Mouse (Mus musculus): ENCODE measurements around the gene Bckdhb.

Gene Bckdhb

DNA sequence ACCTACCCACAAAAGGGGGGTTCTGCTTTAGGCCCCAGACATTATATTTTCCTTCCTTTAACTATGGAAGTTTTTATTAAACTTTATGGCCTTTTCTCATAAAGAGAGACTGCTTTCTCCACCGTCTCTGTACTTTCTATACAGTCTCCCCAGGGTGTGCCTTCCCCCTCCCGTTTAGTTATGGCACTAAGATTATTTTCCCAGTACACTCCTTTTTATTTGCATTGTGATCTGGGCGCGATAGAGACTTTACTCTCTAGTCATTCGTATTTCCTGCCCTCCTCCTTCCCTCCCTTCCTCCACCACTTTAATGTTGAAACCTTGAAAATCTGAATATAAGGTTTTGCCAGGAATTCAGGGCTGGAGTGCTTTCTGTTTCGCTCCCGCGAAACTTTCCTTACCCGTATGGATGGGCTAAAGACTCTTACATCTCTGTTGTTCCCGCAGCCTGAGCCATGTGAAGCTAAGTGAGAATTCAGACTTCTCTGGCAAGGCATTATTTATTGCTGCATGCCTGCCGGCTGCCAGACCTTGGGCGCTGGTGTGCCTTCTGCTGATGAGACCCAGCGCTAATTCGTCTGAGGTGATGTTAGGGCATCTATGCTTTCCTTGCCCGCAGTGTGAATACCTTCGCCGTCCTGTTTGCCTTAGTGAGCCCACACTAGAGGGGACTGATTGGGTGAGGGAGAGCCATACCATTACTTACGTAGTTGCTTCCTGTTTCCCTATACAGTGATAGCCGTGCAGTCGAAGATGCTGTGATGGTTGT lies 182.3 kb downstream of the Bckdhb start:
- no peak for DNase-seq (ENCODE audit: low read depth)

DNA sequence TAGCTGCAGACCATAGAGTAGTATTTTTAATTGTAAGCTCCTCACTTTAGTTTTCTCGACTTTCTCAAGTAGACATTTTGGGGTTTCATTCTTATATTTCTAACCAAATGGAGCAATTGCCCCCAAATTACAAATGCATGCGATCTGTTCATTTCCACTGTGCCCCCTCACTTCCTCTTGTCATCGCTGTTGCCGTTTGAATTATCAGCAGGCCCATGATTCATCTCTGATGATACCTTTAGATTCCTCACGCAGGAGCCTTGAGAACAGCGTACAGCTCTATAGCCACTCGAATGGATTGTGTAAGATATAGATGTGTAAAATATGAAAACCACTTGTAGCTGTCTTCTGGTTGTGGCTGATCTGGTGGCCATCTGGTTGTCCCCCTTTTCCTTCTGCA lies 183.6 kb downstream of the Bckdhb start:
- DNase-seq (ENCODE audit: low read depth) = no peak

DNA sequence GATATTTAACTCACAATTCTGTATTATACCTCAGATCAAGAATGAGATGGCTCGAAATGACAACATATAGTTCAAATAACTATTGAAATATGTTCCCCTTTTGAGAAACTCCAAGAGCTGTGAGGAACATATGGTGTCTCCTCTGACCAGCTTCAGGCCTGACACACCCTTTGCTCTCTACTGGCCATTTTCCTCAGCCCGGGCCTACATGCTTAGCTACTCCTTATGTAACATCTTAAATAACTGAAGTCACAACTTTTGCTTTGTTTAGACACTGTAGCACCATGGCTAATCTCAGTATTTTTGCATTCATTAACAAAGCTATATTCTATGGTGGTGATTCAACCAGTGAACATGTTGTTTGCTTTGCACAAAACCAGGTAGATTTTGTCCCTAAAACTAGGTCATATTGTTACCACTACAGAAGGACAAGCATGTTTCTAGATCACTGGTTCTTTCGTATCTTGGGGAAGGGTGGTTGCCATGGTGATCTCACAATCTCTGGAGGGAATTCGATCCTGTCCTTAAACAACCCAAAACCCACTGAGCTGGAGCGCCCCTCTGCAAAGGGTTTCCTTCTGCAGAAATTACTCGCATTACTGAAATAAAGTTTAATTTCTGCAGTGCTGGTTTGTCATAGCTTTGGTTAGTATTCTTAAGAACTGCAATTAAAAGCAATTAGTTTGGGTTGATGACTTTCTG lies 185.0 kb downstream of the Bckdhb start:
- no peak for DNase-seq (ENCODE audit: low read depth)

DNA sequence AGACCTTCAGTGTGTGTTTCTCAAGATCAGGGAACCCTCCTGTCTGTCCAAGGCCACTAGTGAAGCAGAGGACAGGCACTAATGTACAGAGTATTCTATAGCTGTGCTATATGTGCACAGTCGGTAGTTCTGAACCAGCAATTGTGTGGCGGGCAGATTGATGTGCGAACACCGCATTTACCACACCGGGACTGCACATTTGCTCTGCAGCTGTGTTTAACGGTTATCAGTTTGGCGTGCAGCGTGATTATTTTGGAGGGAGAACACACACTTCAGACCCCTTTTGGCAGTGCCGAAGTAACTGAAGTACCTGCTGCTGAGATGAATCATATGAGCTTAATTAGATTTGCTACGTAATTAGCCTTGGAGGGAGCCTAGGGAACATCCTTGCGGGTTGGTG lies 185.7 kb downstream of the Bckdhb start:
- no peak for DNase-seq (ENCODE audit: low read depth)

DNA sequence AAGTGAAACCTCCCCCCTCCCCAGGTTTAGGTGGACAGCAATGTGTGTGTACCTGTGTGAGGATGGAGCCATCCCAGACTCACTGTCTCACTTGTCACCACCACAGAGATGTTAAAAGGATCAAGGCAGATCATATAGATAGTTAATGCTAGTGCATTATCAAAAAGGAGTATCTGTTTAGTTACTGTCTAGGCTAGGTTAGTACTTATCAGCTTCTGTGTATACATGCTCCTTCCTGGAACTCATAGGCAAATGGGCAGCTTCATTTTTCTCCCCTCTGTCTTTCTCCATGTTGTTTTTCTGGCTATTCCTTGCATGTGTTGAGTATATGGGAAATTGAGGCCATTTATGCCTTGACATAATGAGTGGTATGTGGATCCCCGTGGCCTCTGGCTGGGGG lies 187.4 kb downstream of the Bckdhb start:
- no peak for DNase-seq (ENCODE audit: low read depth)

DNA sequence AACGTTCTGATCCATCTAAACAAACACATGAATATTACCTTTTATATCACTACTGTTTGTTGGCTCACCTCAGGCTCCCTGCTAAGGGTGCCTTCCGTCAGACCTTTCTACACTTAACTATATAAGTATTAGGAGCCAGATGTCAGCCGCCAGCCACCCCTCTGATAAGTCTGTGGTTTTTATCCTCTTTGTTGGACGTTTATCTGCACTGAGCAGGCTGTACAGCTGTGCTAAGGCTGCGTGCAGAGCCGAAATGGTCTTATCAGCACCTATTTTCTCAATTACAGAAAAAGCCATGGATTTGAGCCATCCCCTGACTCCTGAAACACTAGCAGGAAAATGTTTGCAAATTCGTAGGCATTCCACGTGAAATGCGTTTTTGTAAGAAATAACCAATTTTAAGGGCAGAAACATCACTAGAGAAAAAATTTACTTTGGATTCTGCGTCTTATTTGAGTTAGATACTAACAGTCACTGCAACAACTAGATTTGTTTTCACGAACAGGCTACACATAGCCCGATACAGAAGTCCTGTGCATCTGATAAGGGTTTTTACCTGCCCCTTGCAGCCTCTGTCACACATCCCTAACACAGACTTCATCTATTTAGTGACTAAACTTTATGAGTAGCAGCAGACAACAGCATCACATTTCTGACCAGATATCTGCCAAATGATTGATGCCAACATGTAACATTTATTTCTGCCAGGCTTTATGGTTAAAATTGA lies 188.1 kb downstream of the Bckdhb start:
- DNase-seq (ENCODE audit: low read depth) = no peak

DNA sequence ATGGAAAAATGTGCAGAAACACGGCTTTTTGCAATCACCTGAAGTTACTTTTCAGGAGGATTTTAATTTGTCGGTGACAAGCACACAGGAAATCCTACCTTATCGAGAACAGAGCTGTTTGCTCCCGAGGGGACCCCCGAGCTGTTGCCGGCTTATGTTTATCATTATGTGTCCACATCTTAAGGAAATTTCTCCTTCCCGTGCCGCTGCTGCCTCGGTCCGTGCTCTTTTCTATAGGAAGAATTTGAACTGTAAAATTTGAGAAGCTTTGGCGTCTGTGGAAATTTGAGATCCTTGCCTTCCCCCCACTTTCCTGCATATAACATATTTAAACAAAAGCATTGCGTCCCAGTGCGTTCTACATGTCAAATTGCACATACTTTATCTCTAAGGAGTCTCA lies 189.3 kb downstream of the Bckdhb start:
- DNase-seq (ENCODE audit: low read depth) = no peak

DNA sequence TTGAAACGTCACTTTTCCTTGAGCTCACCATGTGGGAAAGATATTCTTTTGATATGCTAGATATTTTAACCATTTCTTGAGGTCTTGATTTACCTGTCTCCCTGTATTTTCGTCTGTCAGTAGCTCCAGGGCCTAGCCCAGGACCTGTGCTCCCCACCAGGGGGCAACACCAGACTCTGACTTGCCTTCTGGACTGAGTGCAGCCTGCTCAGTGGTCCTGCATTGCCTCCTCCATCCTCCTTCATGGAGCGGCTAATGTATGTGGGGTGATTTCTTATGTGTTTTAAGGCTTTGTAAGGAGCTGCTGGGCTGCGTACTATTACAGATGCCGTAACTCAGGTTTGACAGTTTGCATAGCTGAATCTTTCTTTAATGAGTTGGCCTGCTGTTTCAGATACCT lies 192.4 kb downstream of the Bckdhb start:
- no peak for DNase-seq (ENCODE audit: low read depth)

DNA sequence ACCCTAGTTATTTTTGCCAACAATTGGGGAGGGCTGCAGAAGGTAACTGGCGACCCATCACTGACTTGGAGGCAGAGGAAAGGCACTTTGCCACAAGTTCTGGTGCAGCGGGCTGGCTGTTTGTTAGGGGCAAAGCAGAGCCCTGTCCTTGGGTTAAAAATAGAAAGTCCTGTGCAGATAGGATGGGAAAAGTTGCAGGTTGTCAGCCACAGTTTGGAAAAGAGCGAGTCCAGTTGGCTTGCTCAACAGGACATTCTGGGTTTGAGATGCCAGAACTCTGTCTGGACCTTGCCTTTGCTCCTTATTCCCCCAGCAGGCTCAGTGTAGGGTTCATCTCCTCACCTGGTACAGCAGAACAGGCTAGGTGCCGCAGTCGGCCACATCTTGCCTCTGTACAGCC lies 200.1 kb downstream of the Bckdhb start:
- DNase-seq (ENCODE audit: low read depth) = no peak

DNA sequence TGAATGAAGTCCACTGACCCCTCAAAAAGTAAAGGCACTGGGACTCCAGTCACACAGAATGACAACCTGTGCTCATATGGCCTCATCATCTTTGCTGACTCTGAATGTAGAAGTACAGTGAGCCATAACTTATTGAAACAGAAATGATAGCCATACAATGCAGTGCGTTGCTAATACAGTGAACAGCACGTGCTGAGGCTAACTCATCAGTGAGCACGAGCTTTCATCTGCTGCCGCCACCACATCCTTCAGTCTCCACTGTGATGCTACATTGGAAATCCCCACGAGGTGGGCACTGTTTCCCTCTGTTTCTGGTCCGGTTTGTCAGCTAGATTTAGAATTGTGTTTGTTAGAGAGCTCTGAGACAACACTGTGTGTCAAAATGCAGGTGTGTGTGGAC lies 205.4 kb downstream of the Bckdhb start:
- no peak for DNase-seq (ENCODE audit: low read depth)

DNA sequence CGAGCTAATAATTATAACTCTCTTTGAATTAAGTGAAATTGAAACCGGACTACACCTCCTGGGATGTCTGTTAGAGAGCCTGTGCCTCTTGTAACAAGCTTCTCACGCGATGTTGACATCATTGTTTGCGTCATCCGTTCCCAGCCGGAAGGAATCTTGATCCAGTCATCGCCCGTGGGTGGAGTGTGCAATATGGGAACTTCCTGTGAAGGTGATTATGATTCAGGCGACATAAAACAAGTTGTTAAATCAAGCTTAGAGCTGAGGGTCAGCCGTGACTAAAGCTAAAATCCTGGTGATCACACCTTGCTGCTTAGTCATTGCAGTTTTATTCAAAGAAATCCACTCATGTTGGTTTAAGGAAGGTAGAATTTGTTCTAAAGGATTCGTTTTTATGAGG lies 210.1 kb downstream of the Bckdhb start:
- peak; percentile 20 for DNase-seq (ENCODE audit: low read depth)

DNA sequence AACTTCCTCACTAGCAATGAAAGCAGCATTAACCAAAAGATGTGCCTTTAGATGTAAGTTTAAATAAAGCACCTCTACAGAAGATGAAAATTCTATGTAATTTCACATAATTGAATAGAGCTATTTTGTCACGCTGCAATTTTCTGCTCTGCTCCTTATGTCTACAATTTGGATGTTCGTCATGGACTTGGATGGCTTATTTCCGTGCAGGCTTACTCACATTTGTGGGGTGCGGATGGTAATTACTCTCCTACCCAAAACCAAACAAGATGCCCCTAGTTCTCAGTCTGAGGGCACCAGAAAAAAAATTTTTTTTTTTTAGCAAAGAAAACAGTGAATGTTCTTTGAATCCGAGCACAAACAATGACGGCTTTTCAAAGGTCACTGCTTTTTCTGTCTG lies 212.2 kb downstream of the Bckdhb start:
- DNase-seq (ENCODE audit: low read depth) = no peak

DNA sequence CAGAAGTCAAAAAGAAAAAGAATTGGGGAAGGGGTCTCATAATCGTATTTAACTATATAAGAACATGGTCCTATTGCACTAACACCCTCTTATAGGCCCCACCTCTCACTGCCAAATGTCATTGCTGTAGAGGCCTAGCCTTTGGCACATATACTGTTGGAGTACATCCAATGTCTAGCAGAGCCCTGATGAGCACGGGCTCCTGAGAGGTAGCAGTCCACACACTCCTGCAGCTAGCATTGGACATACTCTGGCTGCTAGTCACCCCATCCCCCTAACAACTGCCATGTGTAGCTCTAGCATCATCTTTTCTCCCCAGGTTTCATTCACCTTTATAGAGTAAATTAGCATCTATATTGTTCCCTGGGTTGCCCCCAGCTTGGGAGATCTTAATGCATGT lies 223.2 kb downstream of the Bckdhb start:
- no peak for DNase-seq (ENCODE audit: low read depth)

Data from NIH3T3 (cell line).